Mouse (Mus musculus) frontal cortex, postnatal 25 days (tissue): ENCODE measurements at regions not wholly inside any gene's neighbourhood (a gene's known extent, or its start where the extent isn't known, plus 50 kb on each side); places are given as distances from the start of the nearest gene placed in this dataset.

ENCODE experiments used
- DNase-seq, 2 experiments: peaks; one replicate each; pipeline ENCODE4 v3.0.0; 2022; ENCODE audit warnings: low spot score in 2 of 2

DNA sequence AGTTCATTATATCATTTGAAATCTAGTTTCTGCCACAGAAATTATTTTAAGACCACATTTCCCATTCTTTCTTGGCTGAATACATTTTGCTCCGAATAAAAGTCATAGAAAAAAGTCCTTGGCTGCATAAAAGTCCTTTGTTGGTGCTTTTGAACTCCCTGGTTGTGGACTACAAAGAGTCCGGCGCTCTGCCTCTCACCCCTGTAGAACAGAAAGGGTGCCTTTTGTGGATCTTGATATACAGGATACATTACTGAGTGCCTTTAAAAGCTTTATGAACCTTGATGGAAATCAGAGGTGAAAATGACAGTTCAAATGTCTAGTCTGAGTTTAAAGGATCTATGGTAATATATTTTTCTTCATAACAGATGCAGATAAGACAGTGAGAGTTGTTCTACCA lies 355.5 kb downstream of the Anxa1 start:
- no peak for DNase-seq

DNA sequence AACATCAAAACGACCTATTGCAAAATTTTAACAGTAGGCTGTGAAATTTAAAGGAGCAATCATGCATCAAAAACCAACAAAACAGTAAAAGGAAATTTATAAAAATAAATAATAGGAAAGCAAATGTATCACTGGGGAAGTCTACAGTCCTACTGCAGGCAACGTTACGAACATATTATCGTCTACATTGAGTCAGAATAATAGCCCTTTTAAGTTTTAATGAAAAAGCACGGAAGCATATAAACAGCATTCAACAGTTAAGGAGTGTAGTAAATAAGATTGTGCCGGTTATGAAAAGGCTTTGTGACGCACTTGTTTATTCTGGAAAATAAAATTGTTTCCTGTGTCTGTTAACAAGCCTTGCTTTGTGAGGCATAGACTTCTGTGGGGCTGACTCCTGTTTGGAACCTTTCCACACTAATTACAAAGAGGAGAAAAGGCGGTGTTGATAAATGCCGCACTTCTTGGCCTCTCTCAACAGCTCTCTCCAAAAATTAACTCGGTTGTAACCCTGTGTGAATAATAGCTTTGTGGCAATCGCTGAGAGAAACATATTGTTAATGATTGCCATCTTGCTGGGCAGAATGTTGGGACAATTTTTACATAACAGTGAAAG lies 363.0 kb downstream of the Anxa1 start:
- DNase-seq: no peak

DNA sequence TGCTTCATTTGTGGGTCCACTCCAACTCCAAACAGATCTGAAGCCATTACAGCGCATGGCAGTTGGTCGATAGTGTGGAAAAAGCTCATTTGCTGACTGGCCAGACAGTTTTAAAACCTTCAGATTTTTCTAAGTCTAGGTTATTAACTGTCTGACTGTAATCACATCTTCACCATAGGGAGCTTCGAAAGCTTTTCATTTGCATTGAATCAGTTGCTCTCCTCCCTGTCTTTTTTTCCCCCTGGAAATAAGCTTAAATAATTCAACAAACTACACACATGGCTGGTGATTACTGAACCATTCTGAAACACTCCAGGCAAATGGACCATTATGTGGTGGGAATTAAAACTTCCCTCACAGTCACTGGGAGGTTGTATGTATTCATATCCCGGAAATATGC lies 376.6 kb downstream of the Anxa1 start:
- no peak for DNase-seq

DNA sequence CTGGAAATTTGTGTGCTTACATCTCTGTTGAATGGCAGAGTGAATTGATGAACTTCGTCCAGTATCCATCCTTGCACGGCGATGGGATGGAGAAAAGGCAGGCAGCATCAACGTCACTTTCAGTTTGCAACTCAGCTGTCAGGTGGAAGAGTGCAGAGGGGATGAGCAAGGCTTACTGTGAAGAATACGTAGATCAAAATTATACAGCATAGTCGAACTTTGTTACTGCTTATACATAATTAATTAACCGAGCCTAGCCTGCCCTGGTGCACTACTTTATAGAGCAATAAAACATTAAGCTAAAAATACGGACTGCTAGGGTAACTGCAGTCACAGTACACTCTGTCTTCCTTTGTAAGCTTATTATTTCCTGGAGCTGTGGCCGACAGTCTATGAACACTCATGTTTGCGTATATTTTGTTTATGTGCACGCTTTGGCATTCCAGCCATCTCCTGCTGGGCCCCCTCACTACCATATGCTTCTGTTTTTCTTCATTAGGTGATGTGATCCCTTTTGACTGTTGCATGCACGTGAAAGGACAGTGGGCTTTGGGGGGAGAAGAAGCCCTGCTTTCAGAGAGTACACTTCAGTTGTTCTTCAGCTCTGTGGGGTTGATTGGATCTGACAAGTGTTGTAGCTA lies 380.8 kb downstream of the Anxa1 start:
- no peak for DNase-seq

DNA sequence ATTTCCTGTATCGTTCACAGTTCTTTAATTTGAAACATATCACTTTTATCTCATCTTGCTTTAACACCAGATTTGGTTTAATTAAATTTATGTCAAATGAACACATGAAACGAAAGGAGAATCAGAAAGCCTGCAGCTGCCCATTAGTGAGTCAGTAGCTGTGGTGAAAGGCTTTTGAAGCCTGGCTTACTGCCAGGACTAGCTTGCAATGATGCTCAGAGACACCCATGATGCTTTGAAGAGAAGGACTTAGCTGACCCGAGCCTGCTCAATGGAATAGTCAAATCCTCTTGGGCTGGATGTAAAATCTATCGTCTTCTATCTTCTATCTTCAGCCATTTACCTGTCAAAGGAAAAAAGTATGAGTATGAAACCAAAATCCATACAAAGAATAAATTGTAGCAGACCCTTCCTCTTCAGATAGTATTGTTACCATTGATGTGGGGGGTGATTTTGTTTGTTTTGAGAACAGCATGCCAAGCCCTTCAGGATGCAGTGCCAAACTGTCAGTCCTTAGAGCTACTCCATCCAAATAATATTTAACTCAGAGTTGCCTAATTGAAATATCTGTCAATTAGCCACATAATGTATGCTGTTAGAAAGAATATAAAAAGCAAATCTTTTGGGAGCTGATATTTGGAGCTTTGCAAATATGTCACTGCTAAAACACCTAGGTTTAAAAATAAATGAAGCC lies 384.7 kb downstream of the Anxa1 start:
- DNase-seq: no peak

DNA sequence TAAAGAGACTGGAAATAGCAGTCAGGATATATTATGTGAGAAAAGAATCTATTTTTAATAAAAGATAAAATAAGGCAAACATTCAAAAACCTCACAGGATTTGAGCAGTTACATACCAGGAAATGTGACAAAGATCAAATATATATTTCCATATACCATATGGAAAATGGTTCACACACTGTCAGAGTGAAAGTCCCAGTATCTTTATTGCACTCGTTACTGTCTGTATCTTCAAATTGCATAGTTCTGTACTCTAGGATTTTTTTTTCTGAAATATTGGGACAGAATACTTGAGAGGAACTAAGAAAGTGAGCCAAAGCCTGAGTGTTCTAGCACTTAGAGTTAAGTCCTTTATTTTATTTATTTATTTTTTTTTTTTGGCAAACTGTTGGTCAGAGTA lies 403.5 kb downstream of the Anxa1 start:
- no peak for DNase-seq

DNA sequence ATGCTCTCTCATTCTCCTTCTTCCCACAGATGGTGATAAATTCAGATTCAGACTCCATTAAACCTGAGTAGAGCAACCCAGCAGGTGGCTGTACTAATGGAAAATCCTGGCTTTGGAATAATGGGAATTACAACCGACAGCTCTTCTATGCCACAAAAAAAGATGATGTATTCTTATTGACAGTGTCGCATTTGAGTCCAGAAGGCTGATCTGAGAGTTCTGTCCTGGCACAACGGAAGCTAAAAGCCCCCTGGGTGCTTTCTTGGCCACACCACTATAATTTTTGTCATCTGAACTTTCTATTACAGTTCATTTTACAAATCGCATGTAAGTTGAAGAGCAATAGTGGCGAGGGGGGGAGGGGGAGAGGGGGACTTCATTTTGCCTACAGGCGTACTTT lies 411.9 kb downstream of the Anxa1 start:
- DNase-seq: no peak

DNA sequence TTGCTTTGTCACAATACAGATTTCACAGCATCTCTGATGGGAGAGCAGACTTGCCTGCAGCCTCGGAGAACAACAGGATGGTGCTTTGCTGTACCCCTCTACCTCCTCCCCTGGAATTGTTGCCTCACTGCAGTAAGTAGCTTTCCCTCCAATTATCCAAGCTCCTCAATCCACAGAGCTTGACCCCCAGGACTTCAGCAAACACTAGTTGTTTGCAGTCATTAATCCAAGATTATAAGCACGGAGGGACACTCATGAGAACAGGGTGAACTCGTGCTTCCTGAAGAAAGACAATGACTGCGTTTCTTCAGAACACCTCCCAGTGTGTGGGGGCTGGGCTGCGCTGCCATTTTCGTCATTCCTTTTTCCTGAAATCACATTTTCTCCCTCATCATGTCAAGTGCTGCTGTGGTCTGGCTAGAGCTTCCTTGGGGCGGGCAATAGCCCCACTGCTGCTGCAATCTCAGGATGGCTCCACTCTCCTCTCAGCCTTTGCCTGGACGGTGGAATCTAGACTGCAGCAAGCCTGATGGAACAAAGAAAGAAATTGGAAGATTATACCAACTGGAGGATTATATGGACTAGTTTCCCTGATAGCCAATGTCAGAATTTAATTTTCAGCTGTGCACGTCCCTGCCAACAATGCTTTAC lies 413.0 kb downstream of the Anxa1 start:
- DNase-seq: no peak

DNA sequence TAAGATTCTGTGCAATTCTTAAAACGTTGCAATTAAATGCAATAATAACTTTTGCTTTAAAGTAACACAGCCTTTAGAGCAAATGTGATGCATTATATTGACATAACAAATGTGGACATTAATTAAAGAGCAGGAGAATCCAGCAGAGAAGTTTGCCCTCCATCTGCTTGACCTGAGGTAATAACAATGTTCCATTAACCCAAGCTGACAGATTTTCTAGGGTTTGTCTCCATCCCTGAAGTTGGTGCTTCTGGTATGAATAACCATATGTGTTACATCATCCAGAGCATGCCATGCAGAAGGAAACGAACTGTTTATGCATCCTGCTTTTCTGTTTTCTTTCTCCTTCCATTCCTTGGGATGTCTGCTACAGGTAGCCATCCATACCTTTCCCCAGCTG lies 414.0 kb downstream of the Anxa1 start:
- DNase-seq: no peak

DNA sequence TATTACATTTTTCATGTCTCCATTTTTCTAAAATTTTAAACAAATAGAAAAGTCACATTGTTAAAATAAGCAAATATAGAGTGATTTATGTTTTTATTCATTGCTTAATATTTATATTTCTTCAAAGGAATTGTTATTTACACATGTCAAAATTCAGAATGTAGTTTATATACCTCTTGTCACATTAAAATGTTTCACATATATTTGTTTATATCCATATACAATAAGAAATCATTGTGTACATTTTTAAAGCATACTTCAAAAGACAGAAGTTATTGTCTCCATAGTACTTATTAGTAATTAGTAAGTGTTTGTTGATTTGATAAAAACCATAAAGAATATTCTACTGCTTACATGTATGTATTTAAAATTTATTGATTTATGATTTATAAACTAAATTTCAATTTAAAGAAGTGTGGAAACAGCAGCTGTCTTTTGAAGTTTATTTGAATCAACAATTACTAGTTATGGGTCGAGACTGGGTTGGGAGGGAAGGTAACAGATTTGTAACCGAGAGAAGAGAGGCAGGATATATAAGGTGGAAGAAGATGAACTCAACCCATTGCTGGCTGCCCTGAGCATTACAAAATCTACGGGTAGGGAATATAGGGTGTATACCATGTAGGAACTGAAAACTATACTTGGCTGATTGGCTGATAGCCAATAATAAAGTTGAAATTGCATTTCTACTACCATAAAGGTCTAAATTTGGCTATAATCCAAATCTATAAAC lies 420.8 kb downstream of the Anxa1 start:
- no peak for DNase-seq

DNA sequence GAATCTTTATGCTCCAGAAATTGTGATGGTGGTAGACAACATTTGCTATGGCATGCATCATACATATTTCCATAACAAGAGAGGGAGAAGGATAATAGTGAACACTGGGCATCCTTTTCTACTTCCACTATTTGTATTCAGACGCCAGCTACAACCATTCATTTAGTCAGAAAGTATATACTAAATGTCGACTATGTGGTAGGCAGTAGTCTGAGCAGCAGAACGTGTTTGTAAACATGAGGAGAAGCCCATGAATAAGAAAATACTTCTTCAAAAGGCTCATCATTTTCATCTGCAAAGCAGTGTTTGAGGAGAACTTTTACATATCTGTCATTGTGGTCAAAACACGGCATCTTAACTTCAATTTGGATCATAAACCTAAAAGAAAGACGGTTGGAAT lies 421.4 kb downstream of the Anxa1 start:
- no peak for DNase-seq

DNA sequence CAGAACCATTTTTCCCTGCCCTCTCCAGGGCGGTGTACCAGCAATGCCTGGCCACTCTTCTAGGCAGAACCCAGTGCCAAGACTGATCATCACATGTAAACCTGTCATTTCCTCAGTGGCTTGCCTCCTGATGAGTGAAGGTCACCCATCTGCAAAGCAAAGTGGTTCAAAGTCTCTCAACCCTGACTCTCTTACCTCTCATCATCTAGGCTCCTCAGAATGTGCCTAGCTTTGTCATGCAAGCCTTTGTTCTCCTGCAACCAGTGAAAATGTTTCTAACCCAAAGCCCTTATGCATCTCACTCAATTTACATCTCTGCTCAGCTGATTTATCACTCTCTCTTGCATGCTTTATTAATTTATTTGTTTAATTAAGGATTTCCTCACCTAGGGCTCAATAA lies 445.5 kb downstream of the Anxa1 start:
- no peak for DNase-seq

DNA sequence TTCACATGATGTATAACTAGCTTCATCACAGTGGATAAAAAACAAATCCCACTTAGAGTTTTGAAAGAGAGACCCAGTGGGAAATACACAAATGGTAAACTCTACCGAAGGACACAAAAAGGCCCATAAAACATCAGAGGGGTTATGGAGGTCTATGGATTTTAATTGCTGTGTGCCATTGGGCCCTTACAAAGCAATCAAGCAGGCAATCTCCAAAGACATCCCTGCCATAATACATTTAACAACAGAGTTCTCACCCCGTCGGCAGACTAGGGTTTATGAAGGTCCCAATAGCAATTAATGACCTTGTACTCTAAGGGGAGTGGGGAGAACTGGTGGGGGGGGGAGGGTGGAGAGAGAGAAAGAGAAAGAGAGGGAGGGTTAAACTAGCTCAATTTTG lies 448.0 kb downstream of the Anxa1 start:
- DNase-seq: no peak

DNA sequence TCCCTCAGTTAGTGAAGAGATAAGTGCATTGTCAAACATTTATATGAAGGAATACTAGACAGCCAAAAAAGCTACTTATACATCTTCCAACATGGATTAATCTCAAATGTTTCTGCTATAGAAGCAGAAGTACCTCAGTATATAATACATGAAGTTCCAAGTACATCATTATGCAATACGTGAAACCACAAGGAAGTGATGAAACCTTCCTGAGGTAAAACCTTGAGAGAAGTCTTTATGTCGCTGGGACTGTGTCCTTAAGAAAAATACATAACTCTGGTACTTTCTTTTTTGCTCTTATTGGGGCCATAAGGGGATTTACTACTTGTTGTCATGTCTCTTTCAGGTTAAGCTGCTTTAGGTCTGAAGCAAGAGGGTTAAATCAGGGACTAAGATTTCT lies 469.6 kb downstream of the Anxa1 start:
- DNase-seq: no peak

DNA sequence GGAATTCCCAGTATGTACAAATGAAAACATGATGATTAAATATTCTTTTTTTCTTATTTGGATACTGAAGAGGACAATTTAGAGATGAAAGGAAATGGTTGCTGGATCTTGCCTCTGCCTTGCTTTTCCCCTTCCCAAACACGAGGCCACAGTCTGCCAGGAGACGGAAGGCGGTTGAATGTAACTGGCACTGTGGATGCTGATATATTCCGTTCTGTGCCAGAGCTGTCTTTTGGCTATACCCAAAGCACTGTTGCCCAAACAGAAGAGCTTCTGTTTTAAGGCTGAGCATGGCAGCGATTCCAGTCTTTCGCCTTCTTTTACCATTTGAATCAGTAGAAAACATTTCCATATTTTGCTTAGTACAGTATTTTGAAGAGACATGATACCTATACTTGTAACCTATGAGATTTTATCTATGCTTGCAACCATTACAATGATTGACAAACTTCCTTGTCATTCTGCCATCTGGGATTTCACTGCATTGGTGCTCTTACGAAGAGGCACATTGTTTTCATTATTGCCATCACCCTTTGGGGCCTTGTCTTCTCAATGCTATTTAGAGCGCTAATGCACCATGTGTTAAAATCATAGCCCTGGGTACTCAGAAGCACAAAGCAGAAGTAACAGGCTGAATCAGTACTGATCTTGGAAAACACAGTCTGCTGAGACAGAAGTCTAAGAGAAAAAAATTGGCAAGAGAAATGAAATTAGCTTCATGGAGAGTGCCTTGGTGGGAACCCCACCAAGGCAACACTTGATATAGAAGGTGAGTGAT lies 504.6 kb downstream of the Anxa1 start:
- no peak for DNase-seq

DNA sequence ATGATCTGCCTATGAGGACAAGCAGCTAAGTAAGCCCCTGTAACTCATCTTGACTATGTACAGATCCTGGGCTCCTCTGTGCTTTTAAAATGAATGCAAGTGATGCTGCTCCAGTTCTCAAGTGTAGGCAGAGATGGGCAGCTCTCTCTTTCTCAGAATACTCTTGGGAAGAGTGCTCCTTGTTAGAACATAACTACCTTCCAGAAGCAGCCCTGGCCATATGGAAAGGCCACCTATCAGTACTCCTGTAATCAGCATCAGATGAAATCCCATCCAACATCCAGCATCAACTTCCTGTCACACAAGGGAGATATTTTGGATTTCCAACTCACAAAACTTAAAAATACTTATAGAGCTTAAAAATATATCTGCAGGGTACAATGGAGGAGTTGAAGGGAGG lies 509.8 kb downstream of the Anxa1 start:
- DNase-seq: no peak

DNA sequence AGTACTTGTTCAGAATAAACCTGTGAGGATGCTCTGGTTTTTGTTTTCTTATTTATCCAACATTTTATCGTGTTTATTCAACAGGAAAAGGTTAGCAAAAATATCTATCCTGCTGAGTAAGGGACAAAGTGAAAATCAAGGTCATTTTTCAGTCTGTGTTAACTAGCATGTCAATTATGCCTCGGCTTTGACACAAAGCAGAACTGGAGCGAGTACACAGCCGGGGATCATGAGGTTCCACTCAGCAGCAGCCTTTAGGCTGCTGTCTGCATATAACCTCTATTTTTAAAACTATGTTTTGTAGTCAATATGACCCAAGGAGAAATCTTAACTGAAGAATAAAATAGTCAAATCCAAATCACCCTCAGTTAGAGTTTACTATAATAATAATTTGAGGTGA lies 542.6 kb downstream of the Anxa1 start:
- no peak for DNase-seq

DNA sequence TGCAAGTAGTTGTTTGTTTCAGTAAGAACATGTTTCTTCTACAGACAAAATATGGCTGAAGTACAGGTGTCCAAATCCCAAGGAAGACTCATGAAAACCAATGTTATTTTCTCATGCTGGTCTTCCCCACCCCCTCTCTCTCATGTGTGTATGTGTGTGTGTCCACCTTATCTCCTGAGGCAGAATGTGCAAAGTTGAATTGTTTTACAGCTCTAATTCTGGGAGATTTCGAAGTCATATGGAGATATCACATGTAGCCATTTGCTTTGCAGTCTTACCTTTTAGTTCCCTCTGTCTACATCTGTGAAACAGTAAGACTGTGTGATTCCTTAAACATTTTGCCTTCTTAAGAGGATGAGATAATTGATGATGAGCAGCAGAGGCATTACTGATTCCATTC lies 582.8 kb downstream of the Anxa1 start:
- DNase-seq: no peak

DNA sequence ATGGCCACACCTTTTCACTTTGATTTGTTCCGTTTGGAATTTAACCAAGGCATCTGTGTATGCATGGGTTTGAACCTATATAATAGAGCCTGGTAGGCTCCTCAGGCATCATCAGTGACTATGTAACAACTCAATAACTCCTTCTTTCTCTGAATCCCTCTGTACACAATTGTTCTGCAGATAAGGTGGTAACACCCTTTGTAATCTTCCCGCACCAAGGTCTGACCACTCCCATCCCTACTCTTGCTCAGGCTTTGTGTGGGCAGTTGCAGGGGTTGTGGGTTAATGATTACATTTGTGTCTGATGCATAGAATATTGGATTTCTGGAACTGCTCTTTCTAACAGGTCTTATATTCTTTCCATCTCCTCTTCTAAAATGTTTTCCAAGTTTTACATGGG lies 596.9 kb downstream of the Anxa1 start:
- DNase-seq: no peak

DNA sequence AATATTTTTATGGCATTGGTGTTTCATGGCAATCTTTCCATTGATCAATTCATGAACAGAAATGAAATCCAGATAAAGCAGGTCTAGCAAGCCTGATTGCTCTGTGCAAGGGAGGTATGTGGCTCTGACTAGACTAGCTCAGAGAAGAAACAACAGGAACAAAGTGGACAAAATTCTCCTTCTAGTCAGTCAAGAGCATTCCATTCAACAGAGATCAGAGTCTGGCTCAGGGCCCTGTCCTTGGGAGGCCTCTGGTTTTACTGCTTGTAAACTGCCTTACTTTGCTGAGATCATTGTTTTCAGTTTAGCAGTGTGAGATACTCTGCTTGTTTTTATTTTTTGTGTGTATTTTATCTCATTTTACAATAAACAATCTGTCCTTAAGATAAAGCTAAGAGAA lies 607.2 kb downstream of the Anxa1 start:
- no peak for DNase-seq

DNA sequence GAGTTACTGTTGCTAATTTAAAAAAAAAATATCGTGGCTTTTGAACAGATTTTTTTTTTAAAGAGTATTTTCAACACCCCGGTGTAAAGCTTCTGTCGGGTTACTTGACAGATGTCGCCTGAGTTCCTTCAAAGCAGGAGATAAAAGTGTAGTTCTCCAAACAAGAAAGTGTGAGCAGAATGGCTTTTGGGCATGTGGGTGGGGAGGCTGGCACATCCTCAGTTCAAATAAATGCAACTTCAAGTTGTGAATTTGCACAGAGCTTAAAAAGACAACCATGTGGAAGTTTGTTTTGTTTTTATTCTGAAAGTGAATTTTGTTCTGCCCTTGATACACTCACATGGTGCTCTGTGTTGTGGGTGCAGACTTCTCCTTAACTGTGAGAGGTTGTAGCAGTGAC lies 612.9 kb downstream of the Anxa1 start:
- peak in 1 of 2 experiments; percentile 6 for DNase-seq

DNA sequence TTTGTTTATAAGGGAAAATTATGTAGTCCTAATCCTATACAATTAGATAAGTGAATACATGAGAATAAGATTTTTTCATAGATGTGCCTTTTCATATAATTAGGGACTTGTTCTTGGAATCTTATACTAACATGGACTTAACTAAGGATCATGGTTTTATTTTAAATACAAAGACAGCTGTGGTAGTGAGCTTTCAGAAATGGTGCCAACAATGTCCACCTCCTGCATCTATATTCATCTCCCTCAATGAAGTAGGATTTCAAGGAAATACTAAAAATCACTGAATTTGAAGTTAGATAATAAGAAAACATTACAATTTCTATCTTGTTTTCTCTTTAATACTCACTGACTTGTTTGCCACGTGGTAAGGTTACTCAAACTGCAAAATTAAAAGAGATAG lies 619.8 kb downstream of the Anxa1 start:
- no peak for DNase-seq
